Mouse (Mus musculus): ENCODE measurements around the gene Dnm3. TPM values are rescaled to one million over a fixed set of nuclear protein-coding genes. Genes with fewer than 3 reads are reported as not detected.

Dnm3 gene
- polyA plus RNA-seq, 1 experiment from 2014 or later: 71.6 TPM

GRCm38 (mm10) chr1:162216656-162217055 lies 261.2 kb downstream of the Dnm3 start:
- no peak overlapping the region for H3K4me3 ChIP-seq (replicated peaks; ENCODE audit: low read length)
- 40% methylated on average over 4 of the region's 4 CpGs for WGBS
- no peak overlapping the region for H3K4me2 ChIP-seq (replicated peaks)
- DNase-seq (ENCODE audit: low spot score) (no peak), ATAC-seq (ENCODE audit: low FRiP score) (no peak)
- H3K36me3 ChIP-seq (replicated peaks; ENCODE audit: control insufficient read depth, insufficient read depth): no peaks in the 10 kb centered on the region
- H3K27ac ChIP-seq: no peak overlapping the region
- no peaks in the 10 kb centered on the region for H3K9me3 ChIP-seq (ENCODE audit: control insufficient read depth, low read length)
- peaks cover 5% of the 10 kb centered on the region; the same call in 1 of the 2 replicates for H3K4me1 ChIP-seq (replicated peaks; ENCODE audit: control insufficient read depth, insufficient read depth, low read length)
- 0 out of 2 replicates have a peak, but pooled peaks cover 5% of the 10 kb centered on the region for H3K27me3 ChIP-seq (ENCODE audit: control insufficient read depth, insufficient read depth, low read length)
- no peak overlapping the region for H3K9ac ChIP-seq

- no peak overlapping the region for H3K4me3 ChIP-seq (replicated peaks; ENCODE audit: low read length)
- H3K9me3 ChIP-seq (ENCODE audit: control insufficient read depth, low read length): no peaks in the 10 kb centered on the region
- DNase-seq (ENCODE audit: low spot score) (no peak), ATAC-seq (ENCODE audit: low FRiP score) (no peak)
- WGBS: 73% methylated on average over 5 of the region's 5 CpGs
- H3K4me2 ChIP-seq (replicated peaks): no peak overlapping the region
- H3K4me1 ChIP-seq (replicated peaks; ENCODE audit: control insufficient read depth, insufficient read depth, low read length): peaks cover 5% of the 10 kb centered on the region; the same call in 1 of the 2 replicates
- 0 out of 2 replicates have a peak, but pooled peaks cover 5% of the 10 kb centered on the region for H3K27me3 ChIP-seq (ENCODE audit: control insufficient read depth, insufficient read depth, low read length)
- no peak overlapping the region for H3K27ac ChIP-seq
- H3K36me3 ChIP-seq (replicated peaks; ENCODE audit: control insufficient read depth, insufficient read depth): no peaks in the 10 kb centered on the region
- H3K9ac ChIP-seq: no peak overlapping the region
Measured at GRCm38 (mm10) chr1:162215743-162216142, 262.1 kb downstream of the Dnm3 start.

- no peak overlapping the region for H3K27ac ChIP-seq
- no peaks in the 10 kb centered on the region for H3K36me3 ChIP-seq (replicated peaks; ENCODE audit: control insufficient read depth, insufficient read depth)
- DNase-seq (ENCODE audit: low spot score): no peak
- H3K9me3 ChIP-seq (ENCODE audit: control insufficient read depth, low read length): no peaks in the 10 kb centered on the region
- no peak for ATAC-seq (ENCODE audit: low FRiP score)
- 91% methylated on average over 8 of the region's 8 CpGs for WGBS
- peaks cover 11% of the 10 kb centered on the region; the same call in 1 of the 2 replicates for H3K4me1 ChIP-seq (replicated peaks; ENCODE audit: control insufficient read depth, insufficient read depth, low read length)
- H3K4me2 ChIP-seq (replicated peaks): no peak overlapping the region
- H3K4me3 ChIP-seq (replicated peaks; ENCODE audit: low read length): no peak overlapping the region
- H3K9ac ChIP-seq: no peak overlapping the region
- H3K27me3 ChIP-seq (ENCODE audit: control insufficient read depth, insufficient read depth, low read length): 0 out of 2 replicates have a peak, but pooled peaks cover 5% of the 10 kb centered on the region
Measured at GRCm38 (mm10) chr1:162213066-162213465, 264.8 kb downstream of the Dnm3 start.

GRCm38 (mm10) chr1:162210529-162210928 lies 267.3 kb downstream of the Dnm3 start:
- Histone ChIP-seq H3K36me3 (replicated peaks; ENCODE audit: control insufficient read depth, insufficient read depth) (no peaks in the 10 kb centered on the region), H3K9ac (no peak overlapping the region), H3K4me3 (replicated peaks; ENCODE audit: low read length) (no peak overlapping the region), H3K27me3 (ENCODE audit: control insufficient read depth, insufficient read depth, low read length) (peaks cover 5% of the 10 kb centered on the region; the same call in 1 of the 2 replicates), H3K4me2 (replicated peaks) (no peak overlapping the region), H3K4me1 (replicated peaks; ENCODE audit: control insufficient read depth, insufficient read depth, low read length) (0 out of 2 replicates have a peak, but pooled peaks cover 7% of the 10 kb centered on the region), H3K9me3 (ENCODE audit: control insufficient read depth, low read length) (no peaks in the 10 kb centered on the region), H3K27ac (no peak overlapping the region)
- 24% methylated on average over 2 of the region's 2 CpGs for WGBS
- DNase-seq (ENCODE audit: low spot score) (no peak), ATAC-seq (ENCODE audit: low FRiP score) (no peak)

- no peak overlapping the region for H3K27ac ChIP-seq
- DNase-seq (ENCODE audit: low spot score): no peak
- no peaks in the 10 kb centered on the region for H3K36me3 ChIP-seq (replicated peaks; ENCODE audit: control insufficient read depth, insufficient read depth)
Measured at GRCm38 (mm10) chr1:162209487-162210149, 268.2 kb downstream of the Dnm3 start.

GRCm38 (mm10) chr1:162209010-162209409 lies 268.8 kb downstream of the Dnm3 start:
- H3K4me1 ChIP-seq (replicated peaks; ENCODE audit: control insufficient read depth, insufficient read depth, low read length): 0 out of 2 replicates have a peak, but pooled peaks cover 7% of the 10 kb centered on the region
- ATAC-seq (ENCODE audit: low FRiP score): no peak
- no peak for DNase-seq (ENCODE audit: low spot score)

More at GRCm38 (mm10) chr1:162209487-162210149, 268.2 kb downstream of the Dnm3 start:
- Histone ChIP-seq H3K27me3 (ENCODE audit: control insufficient read depth, insufficient read depth, low read length) (peaks cover 5% of the 10 kb centered on the region; the same call in 1 of the 2 replicates), H3K4me2 (replicated peaks) (0 out of 2 replicates have a peak overlapping the region, but pooled peaks have one; percentile 17), H3K4me1 (replicated peaks; ENCODE audit: control insufficient read depth, insufficient read depth, low read length) (0 out of 2 replicates have a peak, but pooled peaks cover 7% of the 10 kb centered on the region), H3K4me3 (replicated peaks; ENCODE audit: low read length) (no peak overlapping the region), H3K9me3 (ENCODE audit: control insufficient read depth, low read length) (no peaks in the 10 kb centered on the region), H3K9ac (no peak overlapping the region)
- WGBS: 12% methylated on average over 10 of the region's 10 CpGs
- ATAC-seq (ENCODE audit: low FRiP score): peak; percentile 59; the same call in 1 of the 2 replicates

GRCm38 (mm10) chr1:162207708-162208043 lies 270.2 kb downstream of the Dnm3 start:
- no peak for ATAC-seq (ENCODE audit: low FRiP score)
- Histone ChIP-seq H3K27ac (no peak overlapping the region), H3K27me3 (ENCODE audit: control insufficient read depth, insufficient read depth, low read length) (peaks cover 3% of the 10 kb centered on the region; the same call in 1 of the 2 replicates), H3K9ac (no peak overlapping the region), H3K9me3 (ENCODE audit: control insufficient read depth, low read length) (no peaks in the 10 kb centered on the region), H3K4me1 (replicated peaks; ENCODE audit: control insufficient read depth, insufficient read depth, low read length) (0 out of 2 replicates have a peak, but pooled peaks cover 7% of the 10 kb centered on the region), H3K36me3 (replicated peaks; ENCODE audit: control insufficient read depth, insufficient read depth) (no peaks in the 10 kb centered on the region), H3K4me2 (replicated peaks) (no peak overlapping the region), H3K4me3 (replicated peaks; ENCODE audit: low read length) (no peak overlapping the region)
- DNase-seq (ENCODE audit: low spot score): no peak
- WGBS: 59% methylated on average over 7 of the region's 7 CpGs

More at GRCm38 (mm10) chr1:162209010-162209409, 268.8 kb downstream of the Dnm3 start:
- Histone ChIP-seq H3K27me3 (ENCODE audit: control insufficient read depth, insufficient read depth, low read length) (peaks cover 5% of the 10 kb centered on the region; the same call in 1 of the 2 replicates), H3K9me3 (ENCODE audit: control insufficient read depth, low read length) (no peaks in the 10 kb centered on the region), H3K4me3 (replicated peaks; ENCODE audit: low read length) (no peak overlapping the region), H3K27ac (no peak overlapping the region), H3K36me3 (replicated peaks; ENCODE audit: control insufficient read depth, insufficient read depth) (no peaks in the 10 kb centered on the region), H3K4me2 (replicated peaks) (0 out of 2 replicates have a peak overlapping the region, but pooled peaks have one; percentile 17), H3K9ac (no peak overlapping the region)
- 65% methylated on average over 9 of the region's 9 CpGs for whole genome bisulfite sequencing

GRCm38 (mm10) chr1:162206998-162207707 lies 270.7 kb downstream of the Dnm3 start:
- WGBS: 75% methylated on average over 12 of the region's 12 CpGs
- H3K9me3 ChIP-seq (ENCODE audit: control insufficient read depth, low read length): no peaks in the 10 kb centered on the region
- no peak overlapping the region for H3K4me2 ChIP-seq (replicated peaks)
- no peaks in the 10 kb centered on the region for H3K36me3 ChIP-seq (replicated peaks; ENCODE audit: control insufficient read depth, insufficient read depth)
- no peak for DNase-seq (ENCODE audit: low spot score)
- no peak overlapping the region for H3K27ac ChIP-seq
- 0 out of 2 replicates have a peak, but pooled peaks cover 7% of the 10 kb centered on the region for H3K4me1 ChIP-seq (replicated peaks; ENCODE audit: control insufficient read depth, insufficient read depth, low read length)
- ATAC-seq (ENCODE audit: low FRiP score): no peak
- no peak overlapping the region for H3K4me3 ChIP-seq (replicated peaks; ENCODE audit: low read length)
- H3K27me3 ChIP-seq (ENCODE audit: control insufficient read depth, insufficient read depth, low read length): no peaks in the 10 kb centered on the region; the same call in 1 of the 2 replicates
- no peak overlapping the region for H3K9ac ChIP-seq
